Mouse (Mus musculus): ENCODE data around the gene Dnah7b. TPM values are rescaled to one million over a fixed set of nuclear protein-coding genes. Genes with fewer than 3 reads are reported as not detected.
"Not testable (repeated sequence)": the region's sequence is repeated elsewhere in the genome, so short reads cannot be mapped to it uniquely, and the experiment has no call there.

Gene Dnah7b
- polyA plus RNA-seq, 1 experiment from 2014 or later: 3.0 TPM

DNA sequence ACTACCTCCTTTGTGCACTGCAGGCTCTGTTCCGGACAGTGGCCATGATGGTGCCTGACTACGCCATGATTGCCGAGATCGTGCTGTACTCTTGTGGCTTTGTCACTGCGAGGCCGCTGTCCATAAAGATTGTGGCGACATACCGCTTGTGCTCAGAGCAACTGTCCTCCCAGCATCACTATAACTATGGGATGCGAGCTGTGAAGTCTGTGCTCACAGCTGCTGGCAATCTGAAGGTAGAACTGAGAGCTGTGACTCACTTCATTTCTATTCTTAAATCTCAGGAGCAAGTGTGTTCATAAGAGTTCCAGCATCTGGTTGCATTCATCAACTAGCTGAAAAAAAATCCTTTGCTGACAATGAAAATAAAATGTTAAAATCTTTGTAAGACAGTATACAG lies 135.1 kb downstream of the Dnah7b start:
- 88% methylated on average over 9 of the region's 9 CpGs for WGBS
- ATAC-seq (ENCODE audit: low FRiP score); H3K27me3 ChIP-seq; H3K4me2 ChIP-seq; H3K9ac ChIP-seq; H3K27ac ChIP-seq; H3K9me3 ChIP-seq; H3K4me3 ChIP-seq; H3K4me1 ChIP-seq (replicated peaks); H3K36me3 ChIP-seq: not testable (repeated sequence)

DNA sequence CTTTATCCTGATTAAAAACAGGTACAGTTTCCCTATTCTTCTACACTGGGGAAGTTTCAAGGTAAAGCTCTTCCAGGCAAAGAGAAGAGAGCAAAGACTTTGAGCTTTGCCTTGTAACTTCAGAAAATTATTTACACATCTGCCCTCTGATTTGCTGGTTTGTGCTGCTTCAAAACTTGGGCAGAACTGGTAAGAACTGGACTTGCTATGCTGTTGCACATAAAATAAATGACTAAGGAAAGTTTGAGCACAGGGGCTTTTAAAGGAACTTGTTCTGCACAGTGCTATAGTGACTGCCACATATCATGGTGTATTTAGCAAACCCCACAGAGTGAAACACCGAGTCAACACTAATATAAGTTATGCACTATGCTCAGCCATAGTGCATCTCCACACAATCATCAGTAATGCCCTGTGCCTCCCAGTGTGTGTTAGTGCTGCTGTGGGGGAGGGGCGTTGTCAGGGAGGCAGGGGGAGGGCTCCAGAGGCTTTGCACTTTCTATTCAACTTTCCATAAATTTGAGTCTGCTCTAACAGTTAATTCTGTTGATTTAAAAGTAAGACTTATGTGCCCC lies 144.0 kb downstream of the Dnah7b start:
- not testable (repeated sequence) for H3K4me2 ChIP-seq; H3K36me3 ChIP-seq; H3K4me1 ChIP-seq (replicated peaks); H3K27me3 ChIP-seq; H3K4me3 ChIP-seq; H3K27ac ChIP-seq; H3K9ac ChIP-seq; H3K9me3 ChIP-seq; ATAC-seq (ENCODE audit: low FRiP score)
- WGBS: 63% methylated on average over 2 of the region's 2 CpGs

DNA sequence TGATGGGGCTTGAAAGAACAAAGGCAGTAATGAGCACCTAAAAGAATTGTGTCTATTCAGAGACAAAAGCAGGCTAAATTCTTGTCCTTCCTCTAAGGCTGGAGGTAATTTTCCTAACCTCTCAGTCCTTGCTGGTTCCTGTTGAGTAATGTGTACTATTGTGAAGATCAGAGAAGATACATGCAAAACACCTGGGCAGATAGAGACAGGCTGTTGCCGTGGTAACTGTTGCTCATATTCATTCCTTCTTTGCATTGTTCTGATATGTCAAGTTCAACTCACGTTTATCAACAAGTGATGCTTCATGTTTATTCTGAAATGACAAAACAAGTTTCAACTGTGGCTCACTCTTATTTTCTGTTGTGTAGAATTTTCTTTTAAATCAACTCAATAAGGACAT lies 156.6 kb downstream of the Dnah7b start:
- not testable (repeated sequence) for H3K27me3 ChIP-seq; H3K36me3 ChIP-seq; H3K9me3 ChIP-seq; H3K4me1 ChIP-seq (replicated peaks); ATAC-seq (ENCODE audit: low FRiP score); H3K9ac ChIP-seq; H3K4me2 ChIP-seq; H3K4me3 ChIP-seq; H3K27ac ChIP-seq
- WGBS: 82% methylated on average over 2 of the region's 2 CpGs

DNA sequence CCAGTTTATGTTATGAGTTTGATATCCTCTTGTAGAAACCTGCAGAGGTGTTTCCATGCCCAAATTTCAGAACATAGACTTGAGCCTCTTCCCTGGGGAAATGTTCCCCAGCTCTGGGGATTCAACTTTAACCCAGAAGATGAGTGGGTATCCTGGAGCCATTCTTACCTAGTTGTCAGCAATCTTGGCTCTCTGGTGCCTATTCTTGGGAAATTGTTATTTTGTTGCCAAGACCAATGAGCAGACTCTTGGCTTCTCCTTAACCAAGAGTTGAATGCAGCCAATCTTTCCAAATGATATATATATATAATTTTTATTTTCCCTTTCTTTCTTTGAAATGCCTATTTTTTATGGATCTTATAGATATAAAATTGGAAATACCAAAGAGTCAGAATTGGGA lies 160.0 kb downstream of the Dnah7b start:
- not testable (repeated sequence) for H3K27me3 ChIP-seq; H3K4me2 ChIP-seq; H3K9me3 ChIP-seq; H3K4me1 ChIP-seq (replicated peaks); H3K36me3 ChIP-seq; H3K4me3 ChIP-seq; H3K27ac ChIP-seq; ATAC-seq (ENCODE audit: low FRiP score); H3K9ac ChIP-seq

DNA sequence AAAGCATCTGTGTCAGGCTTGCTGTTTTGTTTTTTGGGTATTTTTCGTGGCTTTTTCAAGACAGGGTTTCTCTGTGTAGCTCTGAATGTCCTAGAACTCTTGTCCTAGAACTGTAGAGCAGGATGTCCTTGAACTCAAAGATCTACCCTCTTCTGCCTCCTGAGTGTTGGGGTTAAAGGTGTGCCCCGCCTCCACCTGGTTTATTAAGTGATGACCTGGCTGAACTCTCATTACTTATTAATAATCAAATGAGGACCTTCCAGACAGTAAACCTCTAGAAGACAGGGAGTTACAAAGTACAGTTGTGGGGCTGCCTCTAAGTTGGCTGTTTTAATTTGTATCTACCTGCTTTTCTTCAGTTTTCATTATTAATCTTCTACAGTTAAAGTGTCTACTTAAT lies 202.7 kb downstream of the Dnah7b start:
- not testable (repeated sequence) for ATAC-seq (ENCODE audit: low FRiP score); H3K27me3 ChIP-seq; H3K9me3 ChIP-seq; H3K36me3 ChIP-seq; H3K4me1 ChIP-seq (replicated peaks); H3K4me2 ChIP-seq; H3K9ac ChIP-seq; H3K27ac ChIP-seq; H3K4me3 ChIP-seq
- WGBS: 77% methylated on average over 2 of the region's 2 CpGs

DNA sequence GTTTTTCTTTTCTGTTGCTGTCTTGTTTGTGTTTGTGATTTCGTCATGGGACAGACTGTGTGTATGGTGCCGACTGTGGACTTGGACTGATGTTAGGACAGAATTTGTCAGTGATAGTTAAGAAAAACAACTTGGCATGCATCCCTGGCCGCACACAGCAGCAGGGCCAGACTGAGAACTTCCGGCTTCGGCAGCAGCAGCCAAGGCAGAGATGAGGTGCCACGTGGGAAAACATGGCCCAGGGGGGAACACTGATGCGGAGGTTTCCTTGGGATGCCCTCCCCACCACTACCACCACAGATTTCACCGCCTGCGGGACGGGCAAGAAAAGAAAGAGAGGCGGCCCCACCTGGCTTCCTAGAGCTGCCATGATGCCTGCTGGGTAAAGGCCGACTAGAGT lies 205.8 kb downstream of the Dnah7b start:
- no peak overlapping the region for H3K27ac ChIP-seq
- H3K9me3 ChIP-seq: no peaks in the 10 kb centered on the region
- no peak overlapping the region for H3K9ac ChIP-seq
- H3K4me1 ChIP-seq (replicated peaks): no peaks in the 10 kb centered on the region
- no peak overlapping the region for H3K4me3 ChIP-seq
- no peak overlapping the region for H3K4me2 ChIP-seq
- ATAC-seq (ENCODE audit: low FRiP score): no peak
- WGBS: 84% methylated on average over 12 of the region's 12 CpGs
- no peaks in the 10 kb centered on the region for H3K36me3 ChIP-seq
- no peaks in the 10 kb centered on the region for H3K27me3 ChIP-seq

DNA sequence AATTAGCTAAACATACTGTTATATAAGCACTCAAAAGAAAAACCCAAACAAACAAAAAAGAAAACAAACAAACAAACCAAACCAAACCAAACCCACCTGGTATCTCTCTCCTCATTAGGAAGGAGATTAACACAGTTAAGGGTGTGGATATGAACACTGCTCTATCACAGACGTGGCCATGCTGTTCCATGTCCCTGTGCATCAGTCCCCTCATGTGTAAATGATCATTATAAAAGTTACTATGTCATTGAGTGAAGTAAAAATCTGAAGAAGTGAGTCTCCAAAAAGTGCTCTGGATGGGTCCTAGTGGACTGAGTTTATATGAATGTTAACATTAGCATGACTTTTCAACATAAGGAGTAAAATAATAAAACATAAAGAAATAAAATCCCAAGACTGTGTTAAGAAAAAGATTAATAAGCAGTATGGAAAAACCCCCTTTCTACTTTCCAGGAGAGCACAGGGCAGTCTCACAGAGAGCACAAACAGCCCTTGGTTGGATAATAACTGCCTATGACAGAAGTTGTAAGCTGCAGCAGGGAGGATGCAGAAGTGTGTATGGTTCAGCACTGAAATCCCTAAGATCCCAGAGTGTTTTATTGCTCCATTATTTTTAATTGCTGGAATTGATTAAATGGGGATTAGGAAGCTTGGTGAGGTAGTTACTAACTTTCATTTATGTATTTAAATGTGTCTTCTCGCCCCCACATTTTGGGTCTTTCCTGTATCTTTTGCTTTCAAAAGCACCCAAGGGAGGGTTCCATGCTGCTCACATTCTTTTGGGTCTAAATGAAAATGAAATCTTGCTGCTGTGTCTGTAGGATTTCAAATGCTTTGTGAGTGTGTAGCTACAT lies 212.2 kb downstream of the Dnah7b start:
- 66% methylated on average over 2 of the region's 2 CpGs for WGBS
- ATAC-seq (ENCODE audit: low FRiP score); H3K4me1 ChIP-seq (replicated peaks); H3K9me3 ChIP-seq; H3K4me2 ChIP-seq; H3K9ac ChIP-seq; H3K27me3 ChIP-seq; H3K4me3 ChIP-seq; H3K36me3 ChIP-seq; H3K27ac ChIP-seq: not testable (repeated sequence)

DNA sequence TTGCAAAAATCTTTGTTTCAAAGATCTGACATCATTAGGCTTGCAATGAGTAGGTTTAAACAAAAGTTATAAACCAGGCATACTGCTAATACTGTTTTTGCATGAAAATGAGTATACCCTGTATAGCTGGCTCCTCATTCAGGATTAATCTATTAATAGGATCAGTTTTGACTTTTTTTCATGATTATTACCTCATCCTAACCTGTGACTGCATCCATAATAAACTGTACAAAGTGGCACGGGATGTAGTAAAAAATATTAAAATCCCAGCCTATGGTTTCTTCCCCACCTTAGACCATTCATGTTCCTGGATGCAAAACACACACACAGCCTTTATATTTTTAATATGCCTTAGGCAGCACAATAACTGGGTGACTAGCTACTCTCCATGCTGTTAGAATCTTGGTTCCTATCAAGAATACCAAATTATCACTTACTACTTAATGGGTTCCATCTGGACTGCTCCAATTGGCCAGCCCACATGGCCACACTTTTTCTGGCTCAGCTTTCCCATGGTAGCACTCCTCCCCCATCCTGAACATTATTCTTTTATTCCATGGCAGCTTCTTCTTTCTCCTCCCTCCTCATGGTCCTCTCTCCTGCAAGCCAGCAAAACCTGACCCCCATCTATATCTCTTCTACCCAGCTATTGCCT lies 212.9 kb downstream of the Dnah7b start:
- H3K27me3 ChIP-seq; H3K4me2 ChIP-seq; H3K4me3 ChIP-seq; H3K9ac ChIP-seq; H3K9me3 ChIP-seq; H3K36me3 ChIP-seq; H3K4me1 ChIP-seq (replicated peaks); ATAC-seq (ENCODE audit: low FRiP score); H3K27ac ChIP-seq: not testable (repeated sequence)
- 93% methylated on average over 1 of the region's 1 CpGs for WGBS

DNA sequence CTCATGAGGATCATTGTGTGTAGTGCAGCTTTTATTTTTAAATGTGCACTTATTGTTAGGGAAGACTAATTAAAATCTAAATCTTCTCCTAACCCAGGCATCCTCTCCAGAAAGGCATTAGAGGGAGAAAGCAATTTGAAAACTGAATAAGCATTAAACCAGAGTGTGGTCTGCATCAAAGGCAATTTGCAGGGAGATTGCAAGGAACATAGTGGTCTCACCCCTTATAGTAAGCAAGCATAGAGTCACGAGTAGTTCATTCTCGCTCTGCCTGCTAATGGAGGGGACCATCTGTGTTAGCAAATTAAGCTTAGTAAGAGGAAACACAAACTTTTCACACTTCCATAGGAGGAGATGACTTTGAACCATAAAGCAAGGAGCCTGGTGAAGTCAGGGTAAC lies 228.3 kb downstream of the Dnah7b start:
- H3K36me3 ChIP-seq; H3K4me1 ChIP-seq (replicated peaks); H3K27ac ChIP-seq; H3K9ac ChIP-seq; H3K4me3 ChIP-seq; H3K9me3 ChIP-seq; H3K4me2 ChIP-seq; ATAC-seq (ENCODE audit: low FRiP score); H3K27me3 ChIP-seq: not testable (repeated sequence)
- WGBS: 90% methylated on average over 2 of the region's 2 CpGs

DNA sequence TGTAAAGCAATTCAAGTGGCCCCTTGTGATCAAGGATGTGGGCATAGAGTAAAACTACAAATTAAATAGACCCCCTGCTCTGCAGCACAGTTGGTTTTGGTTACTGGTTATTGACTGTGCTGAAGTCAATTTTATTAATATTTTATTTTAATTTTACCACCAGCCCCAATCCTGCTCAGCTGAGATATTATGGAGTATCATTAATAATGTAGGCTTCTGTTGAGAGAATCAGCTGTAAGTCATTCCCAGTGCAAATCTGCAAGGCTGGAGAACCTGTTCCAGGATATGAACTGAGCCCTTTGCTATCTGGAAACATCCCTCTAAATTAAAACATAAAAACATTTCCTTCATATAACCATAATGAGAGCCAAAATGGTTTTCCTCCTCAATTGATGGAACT lies 259.8 kb downstream of the Dnah7b start:
- not testable (repeated sequence) for H3K36me3 ChIP-seq; H3K27me3 ChIP-seq; H3K9me3 ChIP-seq; H3K4me3 ChIP-seq; H3K27ac ChIP-seq; ATAC-seq (ENCODE audit: low FRiP score); H3K4me1 ChIP-seq (replicated peaks); H3K9ac ChIP-seq; H3K4me2 ChIP-seq

DNA sequence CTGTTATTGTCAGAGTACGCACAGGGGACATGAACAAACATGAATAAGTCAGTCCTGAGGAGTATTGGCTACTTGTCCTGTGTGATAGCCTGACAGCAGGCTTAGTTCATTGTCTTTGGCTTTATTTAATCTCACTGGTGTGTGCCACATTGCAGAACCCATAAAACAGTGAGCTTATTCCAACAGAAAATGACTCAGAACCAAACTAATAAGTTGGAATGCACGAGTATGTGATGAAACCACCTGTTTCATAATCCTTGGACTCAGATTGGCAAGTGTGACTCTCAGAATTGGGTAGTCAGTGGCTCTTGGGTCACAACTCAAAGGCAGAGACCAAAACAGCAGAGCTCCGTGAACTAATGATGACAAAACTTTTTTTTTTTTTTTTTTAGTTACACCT lies 279.2 kb downstream of the Dnah7b start:
- 91% methylated on average over 3 of the region's 3 CpGs for whole genome bisulfite sequencing
- not testable (repeated sequence) for H3K4me2 ChIP-seq, H3K4me3 ChIP-seq

DNA sequence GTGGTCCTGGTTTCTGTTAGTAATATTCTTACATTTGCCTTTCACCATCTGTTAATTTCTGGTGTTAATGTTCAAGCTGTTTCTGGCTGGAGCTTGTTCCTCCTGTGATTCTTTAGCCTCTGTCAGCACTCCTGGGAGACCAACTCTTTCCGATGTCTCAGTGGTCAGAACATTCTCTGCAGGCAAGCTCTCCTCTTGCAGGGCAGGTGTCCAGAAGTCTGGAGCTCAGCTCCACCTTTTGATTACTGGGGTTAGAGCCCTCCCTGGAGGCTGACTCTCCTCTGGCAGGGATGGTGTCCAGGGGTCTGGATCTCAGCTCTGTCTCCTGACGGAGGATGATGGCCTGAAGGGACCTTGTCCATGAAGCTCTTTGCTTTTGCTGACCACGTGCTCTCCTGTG lies 314.5 kb downstream of the Dnah7b start:
- H3K9me3 ChIP-seq; H3K27me3 ChIP-seq; H3K9ac ChIP-seq; H3K36me3 ChIP-seq; ATAC-seq (ENCODE audit: low FRiP score); H3K4me1 ChIP-seq (replicated peaks); H3K4me3 ChIP-seq; H3K27ac ChIP-seq; H3K4me2 ChIP-seq: not testable (repeated sequence)
- WGBS: 93% methylated on average over 3 of the region's 3 CpGs

More for the DNA sequence above, 279.2 kb downstream of the Dnah7b start:
- H3K9ac ChIP-seq; H3K27ac ChIP-seq; ATAC-seq (ENCODE audit: low FRiP score); H3K4me1 ChIP-seq (replicated peaks); H3K36me3 ChIP-seq; H3K27me3 ChIP-seq; H3K9me3 ChIP-seq: not testable (repeated sequence)

All from hindbrain, embryonic 13.5 days (tissue).